Mouse (Mus musculus) kidney, postnatal 36 days (tissue): ENCODE data around the gene Ltbp1.

Source experiments
- DNase-seq, 2 experiments: peaks; one replicate each; pipeline ENCODE4 v3.0.0; 2021 to 2022; ENCODE audit warnings: mixed read lengths in 2 of 2

Ltbp1 gene

GRCm38 (mm10) chr17:75005281-75005684, at the start of gene Ltbp1:
Gene Ltbp1 (plus strand): TSS chr17:75005568.
- DNase-seq = peak; percentile 60 to 73

GRCm38 (mm10) chr17:74959481-74960245, 45.7 kb upstream of the Ltbp1 start:
- DNase-seq = no peak

- no peak for DNase-seq
Measured at GRCm38 (mm10) chr17:74963222-74963621, 42.1 kb upstream of the Ltbp1 start.

- DNase-seq = no peak
Measured at GRCm38 (mm10) chr17:74963861-74964260, 41.5 kb upstream of the Ltbp1 start.

DNA sequence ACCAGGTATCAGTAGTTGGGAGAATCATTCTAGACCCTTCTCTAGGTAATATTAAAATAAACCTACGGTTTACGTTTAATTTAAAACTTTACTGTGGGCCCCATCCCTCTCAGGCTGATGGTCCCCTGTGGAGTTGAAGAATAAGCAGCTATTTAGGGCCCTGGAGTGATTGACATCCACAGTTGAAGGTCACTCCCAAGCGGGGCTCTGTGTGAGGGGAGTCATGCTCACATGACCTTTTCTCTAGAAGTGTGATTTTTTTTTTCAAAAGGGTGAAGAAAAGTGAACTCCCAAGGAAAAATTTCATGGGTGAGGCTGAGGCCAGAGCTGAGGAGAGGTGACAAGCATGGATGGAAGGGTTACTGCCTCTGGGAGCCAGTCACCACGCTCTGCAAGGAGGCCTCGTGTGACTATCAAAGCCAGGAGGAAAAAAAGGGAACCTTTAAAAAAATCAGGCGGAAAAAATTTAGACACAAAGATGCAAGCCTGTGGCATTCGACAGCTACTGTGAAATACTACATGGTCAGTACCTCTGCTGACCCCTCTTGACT, 38.0 kb upstream of the Ltbp1 start:
- no peak for DNase-seq

DNA sequence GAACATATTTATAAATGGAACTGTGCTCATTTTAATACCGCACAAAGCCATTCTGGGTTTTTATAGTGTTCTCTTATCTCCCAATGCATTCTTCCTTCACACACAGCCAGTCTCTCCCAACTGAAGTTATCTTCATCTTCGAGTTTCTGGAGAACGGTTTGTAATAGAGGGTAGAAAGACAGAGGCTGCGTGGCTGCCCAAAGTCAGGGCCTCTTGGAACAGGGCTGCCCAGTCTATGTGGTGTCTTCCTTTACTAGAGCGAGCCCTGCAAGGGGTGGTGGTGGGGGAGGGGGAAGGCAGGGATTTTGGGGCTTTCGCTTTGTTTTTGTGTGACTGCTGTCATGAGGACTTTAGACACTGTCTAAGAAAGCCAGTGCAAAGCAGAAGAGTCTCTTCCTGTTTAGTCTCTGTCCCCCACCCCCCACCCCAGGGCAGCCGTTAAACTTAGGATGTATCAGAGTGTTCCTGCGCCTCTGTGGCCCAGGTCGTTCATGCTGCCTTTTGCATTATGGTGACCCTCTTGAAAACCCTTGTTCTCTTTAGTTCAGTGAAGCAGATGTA, 37.1 kb upstream of the Ltbp1 start:
- no peak for DNase-seq

- DNase-seq = no peak
Measured at GRCm38 (mm10) chr17:74968738-74969271, 36.6 kb upstream of the Ltbp1 start.

DNA sequence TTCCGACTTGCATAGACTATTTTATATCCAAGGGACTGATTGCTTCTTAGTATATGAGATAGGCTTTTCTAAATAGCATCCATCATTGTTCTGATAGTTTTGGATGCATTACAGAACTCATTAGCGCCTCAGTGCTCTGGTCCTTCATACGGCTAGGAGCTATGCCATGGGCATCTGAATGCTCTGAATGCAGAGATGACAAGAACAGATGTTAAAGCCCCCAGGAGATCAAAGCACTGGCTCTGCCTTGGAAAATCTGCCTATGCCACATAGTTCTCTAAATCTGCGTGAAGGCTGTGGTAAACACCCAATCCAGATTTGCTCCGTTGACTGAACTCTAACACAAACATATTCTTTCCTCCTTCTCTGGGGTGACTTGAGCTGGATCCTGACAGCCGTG, 30.2 kb upstream of the Ltbp1 start:
- no peak for DNase-seq

GRCm38 (mm10) chr17:74976167-74976985, 29.0 kb upstream of the Ltbp1 start:
- DNase-seq = no peak

GRCm38 (mm10) chr17:74979767-74980166, 25.6 kb upstream of the Ltbp1 start:
- DNase-seq = no peak

GRCm38 (mm10) chr17:74981703-74982102, 23.7 kb upstream of the Ltbp1 start:
- DNase-seq = no peak

DNA sequence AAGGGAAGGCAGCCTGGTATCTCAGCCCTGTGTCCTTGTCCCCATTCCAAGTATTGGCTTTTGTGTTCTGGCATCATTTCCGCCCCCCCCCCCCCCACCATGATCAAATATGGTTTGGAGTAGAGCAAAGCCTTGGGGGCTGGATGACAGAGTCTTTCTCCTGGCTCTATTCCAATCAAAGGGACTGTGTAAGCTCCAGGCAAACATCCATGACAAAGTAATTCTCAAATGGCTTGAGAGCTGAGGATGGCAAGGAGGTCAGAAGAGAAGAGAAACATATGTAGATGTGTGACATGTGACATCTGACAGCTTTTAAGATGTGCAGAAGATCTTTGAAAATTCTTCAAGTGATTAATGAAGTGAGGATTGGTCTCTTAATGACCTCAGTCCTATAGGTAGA, 22.5 kb upstream of the Ltbp1 start:
- no peak for DNase-seq

DNA sequence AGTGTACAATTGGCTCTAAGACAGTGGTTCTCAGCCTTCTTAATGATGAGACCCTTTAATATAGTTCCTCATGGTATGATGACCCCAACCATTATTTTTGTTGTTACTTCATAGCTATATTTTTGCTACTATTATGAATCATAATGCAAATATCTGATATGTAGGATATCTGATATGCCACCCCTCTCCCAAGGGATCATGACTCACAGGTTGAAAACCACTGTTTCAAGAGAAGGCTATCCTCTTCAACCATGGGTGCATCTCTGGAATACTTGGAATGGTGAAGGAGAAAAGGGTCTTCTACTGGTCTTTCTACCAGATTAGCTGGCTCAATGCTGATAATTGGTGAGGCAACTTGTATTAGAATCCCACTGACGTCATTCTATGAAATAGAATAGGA, 21.3 kb upstream of the Ltbp1 start:
- no peak for DNase-seq

- no peak for DNase-seq
Measured at GRCm38 (mm10) chr17:74984681-74985080, 20.7 kb upstream of the Ltbp1 start.

- no peak for DNase-seq
Measured at GRCm38 (mm10) chr17:74987067-74987466, 18.3 kb upstream of the Ltbp1 start.

- no peak for DNase-seq
Measured at GRCm38 (mm10) chr17:74989691-74990090, 15.7 kb upstream of the Ltbp1 start.

GRCm38 (mm10) chr17:74990561-74990960, 14.8 kb upstream of the Ltbp1 start:
- DNase-seq = no peak

DNA sequence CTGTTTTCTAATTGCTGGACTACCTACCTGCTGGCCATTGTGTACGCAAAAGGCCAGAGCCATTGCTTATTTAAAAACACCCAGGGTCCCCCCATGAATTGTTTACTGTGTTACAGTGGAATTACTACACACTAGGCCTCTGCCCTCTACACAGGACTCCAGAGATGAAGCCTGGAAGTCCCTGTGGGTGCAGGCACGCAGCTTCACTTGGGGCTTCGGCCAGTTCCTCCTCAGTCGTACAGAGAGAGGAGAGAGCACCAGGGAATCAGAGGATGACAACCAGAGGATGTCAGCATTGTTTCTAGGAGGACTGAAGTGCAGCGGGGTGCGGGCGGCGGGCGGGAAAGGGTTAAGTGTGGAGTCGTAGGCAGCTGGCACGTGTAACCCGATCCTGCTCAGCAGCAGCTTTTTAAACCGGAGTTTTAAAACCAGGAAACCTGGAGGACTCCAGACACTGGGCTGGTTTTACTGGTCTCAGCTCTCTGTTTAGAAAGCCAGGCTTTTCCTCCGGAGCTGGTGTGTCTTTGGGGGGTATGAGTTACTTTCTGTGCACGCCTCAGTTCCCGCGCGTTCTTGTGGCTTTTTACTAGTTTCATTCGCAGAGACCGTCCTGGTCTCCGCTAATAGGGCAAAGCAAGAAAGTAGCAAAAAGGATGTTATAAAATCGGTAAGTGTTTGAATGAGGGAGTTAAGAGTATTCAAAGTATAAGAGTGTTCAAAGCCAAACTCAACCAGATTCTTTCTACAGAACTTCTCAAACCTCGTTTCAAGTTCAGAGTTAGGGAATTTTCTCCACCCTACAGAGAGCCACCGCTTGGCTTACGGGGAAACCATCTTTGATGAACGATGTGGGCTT, 11.4 kb upstream of the Ltbp1 start:
- DNase-seq = peak; percentile 8 to 36

GRCm38 (mm10) chr17:74994582-74994893, 10.8 kb upstream of the Ltbp1 start:
- DNase-seq = no peak

- DNase-seq = no peak
Measured at GRCm38 (mm10) chr17:74995266-74995665, 10.1 kb upstream of the Ltbp1 start.

DNA sequence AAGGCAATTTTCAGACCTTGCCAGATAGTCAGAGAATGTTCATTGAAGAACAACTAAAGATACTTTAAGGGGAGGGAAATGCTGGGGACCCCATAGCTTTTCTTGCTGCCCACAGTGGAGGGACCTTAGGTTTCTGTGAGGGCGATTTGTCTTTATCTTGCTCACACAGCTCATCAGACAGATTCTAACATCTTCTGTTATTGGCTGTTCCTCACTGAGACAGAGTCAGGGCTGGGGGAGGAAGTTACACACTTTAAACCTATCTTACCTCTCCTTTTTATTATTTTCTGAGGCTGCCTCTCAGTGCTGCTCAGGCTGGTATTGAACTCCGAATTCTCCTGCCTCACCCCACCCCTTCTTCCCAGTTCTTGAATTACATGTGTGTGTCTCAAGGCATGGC, 5.3 kb upstream of the Ltbp1 start:
- DNase-seq = no peak

DNA sequence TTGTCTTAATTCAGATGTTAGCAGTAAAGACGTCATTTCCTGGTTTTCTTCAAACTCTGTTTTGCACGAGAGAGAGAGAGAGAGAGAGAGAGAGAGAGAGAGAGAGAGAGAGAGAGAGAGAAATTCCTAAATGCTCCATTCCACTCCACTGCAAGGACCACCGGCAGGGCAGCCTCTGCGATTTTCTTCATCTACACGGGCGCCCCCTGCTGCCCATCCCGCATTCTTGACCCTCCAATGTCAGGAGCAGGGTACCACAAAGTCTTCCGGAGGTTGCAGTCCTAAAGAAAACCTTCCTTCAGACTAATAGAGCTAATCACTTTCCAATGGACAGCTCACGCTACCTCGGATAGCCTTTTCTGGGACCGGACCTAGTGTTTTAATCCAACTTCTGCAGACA, 548 bp upstream of the Ltbp1 start:
- peak; percentile 79 to 94 for DNase-seq
